Mouse (Mus musculus) C2C12 (cell line): ENCODE data around the gene Serpina3g.

Experiments used
- CTCF ChIP-seq: IDR thresholded peaks from one replicate; pipeline ENCODE4 v1.5.1; 2011; ENCODE audit not compliant: control insufficient read depth, insufficient read depth, insufficient read length
- MYOD1 ChIP-seq: IDR thresholded peaks from one replicate; pipeline ENCODE4 v1.6.1; 2011; ENCODE audit warnings: low read depth; ENCODE audit not compliant: control insufficient read depth, insufficient read length
- USF1 ChIP-seq: IDR thresholded peaks from one replicate; pipeline ENCODE4 v1.6.1; 2011; ENCODE audit warnings: low read depth, mild to moderate bottlenecking, control low read depth, moderate library complexity

GRCm38 (mm10) chr12:104288336-104288735, 52.3 kb downstream of the Serpina3g start:
- TF ChIP-seq USF1 (no peak), CTCF (no peak), MYOD1 (no peak)
